Mouse (Mus musculus): ENCODE data around the gene Ap5z1.

Gene Ap5z1

DNA sequence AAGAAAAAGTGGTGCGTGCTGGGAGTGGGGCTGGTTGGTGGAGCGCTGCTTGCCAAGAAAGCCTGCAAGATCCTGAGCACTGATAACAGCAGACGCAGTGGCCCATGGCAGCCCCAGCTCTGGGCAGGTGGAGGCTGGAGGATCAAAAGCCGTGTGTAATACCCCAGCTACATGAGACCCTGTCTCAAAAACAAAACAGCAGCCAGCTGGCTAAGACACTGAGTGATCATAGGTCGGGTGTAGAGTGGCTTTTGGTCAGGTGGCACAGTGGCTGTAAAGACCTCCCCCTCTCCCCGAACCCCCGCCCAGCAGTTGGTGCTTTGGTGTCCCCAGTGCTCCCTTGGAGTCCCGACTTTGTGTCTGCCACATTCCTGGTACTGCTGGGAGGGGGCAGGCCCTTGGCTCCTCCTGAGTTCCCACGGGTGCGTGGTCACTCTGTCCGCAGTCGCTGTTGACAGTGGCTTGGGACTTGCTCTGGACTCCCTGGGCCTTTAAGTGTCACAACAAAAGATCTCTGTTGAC, 23.8 kb upstream of the Ap5z1 start:
- no peak for DNase-seq (ENCODE audit: low read depth, low spot score)

DNA sequence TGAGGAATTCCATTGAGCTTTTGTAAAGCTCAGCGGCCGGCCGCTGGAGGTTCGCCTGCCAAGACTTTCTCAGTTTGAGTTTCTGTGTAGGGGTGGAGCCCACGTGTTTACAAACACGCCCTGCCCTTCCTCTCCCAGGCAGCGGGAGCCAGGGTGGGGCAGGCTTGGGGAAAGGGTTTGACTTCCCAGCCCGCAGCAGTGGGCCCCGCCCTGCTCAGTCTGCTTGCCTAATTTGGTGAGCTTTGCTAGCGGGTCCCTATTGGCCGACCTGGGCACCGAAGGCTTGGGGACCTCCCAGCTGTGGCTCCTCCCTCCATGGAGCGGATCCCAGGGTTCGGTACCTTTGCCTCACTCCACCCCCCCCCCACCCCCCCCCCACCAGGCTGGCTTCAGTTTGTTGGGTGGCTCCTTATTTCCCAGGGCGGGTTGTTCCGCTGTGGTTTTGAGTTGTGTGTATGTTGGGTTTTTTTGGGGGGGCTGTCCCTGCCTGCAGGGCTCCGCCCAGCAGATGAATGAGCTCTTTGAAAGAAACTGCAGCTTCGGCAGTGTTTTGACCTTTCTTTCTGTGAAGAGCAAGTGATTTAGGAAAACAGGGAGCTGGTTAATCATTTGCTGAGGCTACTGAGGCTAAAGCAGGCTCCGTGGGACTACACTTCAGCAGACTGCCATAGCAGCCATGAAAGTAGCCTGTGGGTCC, 23.1 kb upstream of the Ap5z1 start:
- DNase-seq (ENCODE audit: low read depth, low spot score) = peak; percentile 23

DNA sequence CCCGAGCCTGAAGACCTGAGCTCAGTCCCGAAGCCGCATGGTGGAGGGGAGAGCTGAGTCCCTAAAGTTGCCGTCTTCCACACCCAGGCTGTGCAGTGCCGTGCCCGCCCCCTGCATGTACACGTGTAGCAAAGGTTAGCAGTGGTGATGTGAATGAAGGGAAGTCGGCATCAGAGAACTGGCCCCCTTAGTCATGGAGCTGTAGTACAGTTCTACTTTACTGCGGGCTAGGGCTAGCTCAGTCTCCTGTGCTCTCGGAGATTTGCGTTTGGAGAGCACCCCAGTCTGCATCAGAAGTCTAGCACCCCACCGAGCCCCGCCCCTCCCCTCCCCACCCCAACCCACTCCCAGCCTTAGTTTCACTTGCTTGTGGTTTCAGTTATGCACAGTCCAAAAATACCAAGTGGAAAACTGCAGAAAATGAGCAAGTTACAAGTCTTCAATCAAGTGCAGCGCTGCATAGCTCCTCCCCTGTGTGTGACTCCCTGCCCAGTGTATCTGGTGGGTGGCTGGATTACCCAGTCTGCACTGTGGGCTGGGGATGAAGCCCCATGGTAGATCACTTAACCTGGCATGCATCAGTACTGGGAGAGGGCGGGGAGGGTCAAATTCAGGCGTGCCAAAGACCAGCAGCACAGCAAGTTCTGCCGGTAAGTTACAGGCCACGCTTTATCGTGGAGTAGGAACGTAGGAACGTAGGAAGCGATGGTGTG, 22.3 kb upstream of the Ap5z1 start:
- DNase-seq (ENCODE audit: low read depth, low spot score) = no peak

DNA sequence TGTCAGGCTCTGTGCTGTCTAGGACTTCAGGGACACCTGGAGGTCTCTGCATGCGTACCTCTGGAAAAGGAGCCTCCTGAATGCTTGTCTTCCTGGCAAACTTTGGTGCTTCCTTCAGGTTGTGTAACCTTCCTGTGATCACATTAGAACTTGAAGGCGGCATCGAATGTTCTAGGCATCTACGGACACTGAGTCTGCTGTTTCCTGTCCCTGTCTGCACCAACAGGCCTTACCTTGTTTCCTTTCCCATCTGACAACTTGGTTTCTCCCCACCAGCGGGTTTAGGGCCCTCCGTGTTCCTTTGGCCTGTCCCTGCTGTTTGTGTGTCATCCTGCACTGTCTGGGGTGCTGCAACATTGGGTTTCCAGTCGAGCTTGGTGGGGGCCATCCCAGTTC, 21.7 kb upstream of the Ap5z1 start:
- DNase-seq (ENCODE audit: low read depth, low spot score) = no peak

DNA sequence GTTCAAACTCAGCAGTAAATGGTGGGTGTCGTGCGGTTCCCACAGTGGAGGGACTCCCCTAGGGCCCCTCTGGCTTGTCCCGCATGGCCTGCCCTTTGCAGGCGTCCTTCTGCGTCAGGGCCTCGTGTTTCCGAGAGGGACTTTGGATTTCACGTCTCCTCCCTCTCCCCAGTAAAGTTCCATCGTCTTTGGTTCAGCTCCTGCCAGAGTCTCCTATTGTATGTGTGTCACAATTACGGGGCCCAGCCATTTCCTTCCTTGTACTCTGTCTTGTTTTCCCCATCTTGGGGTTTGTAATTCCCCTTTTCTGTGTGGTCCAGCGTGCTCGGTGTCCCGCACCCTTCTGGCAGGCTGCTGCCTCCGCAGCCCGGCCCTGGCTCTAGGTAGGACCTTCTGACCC, 20.2 kb upstream of the Ap5z1 start:
- DNase-seq (ENCODE audit: low read depth, low spot score) = no peak

DNA sequence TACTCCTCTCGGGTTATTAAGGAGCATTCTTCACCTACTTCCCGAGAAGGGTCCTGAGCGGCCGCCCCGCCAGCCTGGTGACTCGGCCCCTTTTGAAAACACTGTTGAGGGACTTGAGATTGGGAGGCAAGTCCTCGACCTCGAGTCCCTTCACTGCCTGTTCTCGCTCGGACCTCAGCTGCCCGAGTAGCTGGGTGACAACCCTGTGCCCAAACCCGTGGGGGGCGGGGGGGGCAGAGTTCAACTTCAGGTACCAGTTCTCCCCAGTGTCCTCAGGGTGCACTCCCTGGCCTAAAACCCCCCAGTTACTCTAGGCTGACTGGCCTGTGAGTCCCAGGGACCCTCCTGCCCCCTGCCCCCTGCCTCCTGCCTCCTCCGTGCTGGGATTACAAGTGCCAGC, 19.8 kb upstream of the Ap5z1 start:
- DNase-seq (ENCODE audit: low read depth, low spot score) = no peak

DNA sequence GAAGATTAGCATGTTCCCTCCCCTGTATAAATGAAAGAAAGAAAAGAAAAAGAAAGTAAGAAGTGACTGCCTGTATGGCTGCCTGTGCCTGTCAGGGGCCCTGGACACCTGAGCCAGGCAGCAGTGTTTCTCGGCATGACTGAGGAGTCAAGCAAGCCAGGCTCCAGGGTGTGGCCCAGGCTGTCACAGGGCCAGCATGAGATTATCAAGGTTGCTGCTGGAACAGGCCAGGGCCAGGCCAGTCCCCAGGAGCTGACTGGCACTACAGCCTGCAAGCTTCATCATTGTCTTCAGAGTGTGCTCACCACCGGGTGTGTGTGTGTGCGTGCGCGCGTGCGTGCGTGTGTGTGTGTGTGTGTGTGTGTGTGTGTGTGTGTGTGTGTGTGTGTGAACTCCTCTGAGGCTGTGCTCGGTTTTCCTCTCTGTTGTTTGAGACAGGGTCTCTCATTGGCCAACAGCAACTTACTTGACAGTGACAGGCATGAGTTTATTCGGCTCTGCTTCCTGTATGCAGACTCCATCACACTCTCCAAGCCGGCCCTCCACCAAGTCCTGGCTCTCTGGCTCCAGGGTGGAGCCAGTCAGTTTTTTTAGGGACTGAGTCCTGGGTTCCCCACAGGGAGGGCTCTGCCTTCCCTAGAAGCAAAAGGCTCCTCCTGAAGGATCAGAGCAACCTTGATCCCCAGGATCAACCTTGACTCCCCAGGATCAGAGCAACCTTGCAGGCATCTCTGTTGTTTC, 18.8 kb upstream of the Ap5z1 start:
- no peak for DNase-seq (ENCODE audit: low read depth, low spot score)

DNA sequence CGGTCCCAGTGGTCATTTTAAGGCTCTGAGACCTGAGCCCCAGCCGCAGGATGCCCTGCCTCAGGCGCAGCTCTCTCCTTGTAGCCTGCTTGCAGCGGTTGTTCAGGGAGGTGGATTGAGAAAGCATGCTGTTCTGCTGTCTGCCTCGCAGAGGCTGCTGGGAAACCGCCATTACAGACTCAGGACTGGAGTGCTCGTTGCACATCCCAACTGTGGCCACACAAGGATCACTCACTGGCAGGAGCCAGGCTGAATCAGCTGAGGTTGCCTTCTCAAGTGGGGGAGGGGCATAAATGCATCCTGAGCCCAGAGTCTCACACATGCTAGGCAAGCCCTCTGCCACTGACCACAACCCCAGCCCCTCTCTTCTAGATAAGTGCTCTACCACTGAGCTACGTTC, 18.0 kb upstream of the Ap5z1 start:
- no peak for DNase-seq (ENCODE audit: low read depth, low spot score)

DNA sequence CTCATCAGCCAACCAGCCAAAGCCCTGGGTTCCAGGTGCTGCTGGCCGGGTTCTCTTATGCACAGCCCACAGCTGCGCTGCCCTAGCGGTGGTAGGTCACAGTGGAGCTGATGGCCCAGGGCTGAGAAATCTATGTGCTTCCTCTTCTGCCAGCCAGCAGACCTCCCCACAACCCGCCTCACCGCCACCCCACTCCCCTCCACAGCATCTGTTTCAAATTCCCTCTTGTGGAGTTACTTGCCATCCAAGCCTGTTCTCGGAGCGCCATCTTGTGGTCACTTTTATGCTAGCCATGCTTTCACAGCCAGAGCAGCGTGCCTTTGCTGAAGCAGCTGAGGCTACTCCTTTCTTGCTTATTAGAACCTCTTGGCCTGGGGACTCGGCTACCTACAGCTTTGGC, 15.7 kb upstream of the Ap5z1 start:
- peak; percentile 88 for DNase-seq (ENCODE audit: low read depth, low spot score)

DNA sequence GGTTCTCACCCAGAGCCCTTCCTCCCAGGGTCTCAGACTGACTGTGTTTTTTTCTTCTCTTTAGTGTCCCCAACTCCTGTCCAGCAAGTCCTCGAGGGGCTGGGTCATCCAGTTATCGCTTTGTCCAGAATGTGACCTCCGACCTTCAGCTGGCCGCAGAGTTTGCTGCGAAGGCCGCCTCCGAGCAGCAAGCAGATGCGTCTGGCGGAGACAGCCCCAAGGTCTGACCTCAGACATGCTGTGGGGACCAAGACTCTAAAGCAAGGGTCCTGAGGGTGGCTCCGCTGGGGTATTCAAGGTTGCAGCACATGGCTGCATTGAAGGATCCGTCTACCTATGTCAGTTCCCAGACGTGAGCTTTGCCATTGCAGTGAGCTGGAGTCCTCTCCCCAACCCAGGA, 15.1 kb upstream of the Ap5z1 start:
- DNase-seq (ENCODE audit: low read depth, low spot score) = no peak

DNA sequence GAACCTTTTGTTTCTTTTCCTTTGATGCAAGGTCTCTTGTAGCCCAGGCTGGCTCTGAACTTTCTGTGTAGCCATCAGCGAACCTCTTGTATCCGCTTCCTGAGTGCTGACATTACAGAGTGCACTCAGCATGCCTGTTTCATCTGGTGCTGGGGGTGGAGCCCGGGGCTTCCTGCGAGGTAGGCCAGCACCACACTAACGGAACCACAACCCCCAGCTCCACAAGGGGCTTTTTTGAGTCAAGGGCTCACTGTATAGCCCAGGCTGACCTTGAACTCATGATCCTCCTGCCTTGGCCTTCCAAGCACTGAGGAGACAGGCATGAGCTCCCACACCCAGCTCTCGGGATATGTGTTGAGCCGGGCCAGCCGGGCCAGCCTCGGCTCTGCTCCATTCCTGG, 12.9 kb upstream of the Ap5z1 start:
- no peak for DNase-seq (ENCODE audit: low read depth, low spot score)

DNA sequence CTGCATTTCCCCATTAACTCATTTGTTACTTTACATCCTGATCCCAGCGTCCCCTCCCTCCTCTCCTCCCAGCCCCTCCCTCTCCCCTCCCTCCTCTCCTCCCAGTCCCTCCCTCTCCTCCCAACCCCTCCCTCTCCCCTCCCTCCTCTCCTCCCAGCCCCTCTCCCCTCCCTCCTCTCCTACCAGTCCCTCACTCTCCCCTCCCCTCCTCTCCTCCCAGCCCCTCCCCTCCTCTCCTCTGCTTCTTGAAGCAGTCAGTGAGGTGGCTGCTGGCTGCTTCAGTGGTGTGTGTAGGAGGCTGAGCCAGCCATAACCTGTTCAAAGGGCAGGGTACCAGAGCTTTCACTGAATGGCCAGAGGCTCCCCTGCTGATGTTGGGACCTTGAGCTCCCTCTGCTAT, 12.0 kb upstream of the Ap5z1 start:
- no peak for DNase-seq (ENCODE audit: low read depth, low spot score)

DNA sequence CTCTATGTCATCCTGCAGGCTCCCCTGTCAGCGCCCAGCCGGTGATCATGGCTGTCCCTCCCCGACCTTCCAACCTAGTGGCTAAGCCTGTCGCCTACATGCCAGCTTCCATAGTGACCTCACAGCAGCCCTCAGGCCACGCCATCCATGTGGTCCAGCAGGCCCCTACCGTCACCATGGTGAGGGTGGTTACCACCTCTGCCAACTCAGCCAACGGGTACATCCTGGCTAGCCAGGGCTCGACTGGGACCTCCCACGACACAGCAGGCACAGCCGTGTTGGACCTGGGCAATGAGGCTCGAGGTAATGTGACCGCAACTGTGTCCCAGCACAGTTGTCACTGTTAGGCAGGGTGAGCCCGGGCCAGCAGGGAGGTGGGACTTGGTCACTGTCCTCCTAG, 10.0 kb upstream of the Ap5z1 start:
- no peak for DNase-seq (ENCODE audit: low read depth, low spot score)

DNA sequence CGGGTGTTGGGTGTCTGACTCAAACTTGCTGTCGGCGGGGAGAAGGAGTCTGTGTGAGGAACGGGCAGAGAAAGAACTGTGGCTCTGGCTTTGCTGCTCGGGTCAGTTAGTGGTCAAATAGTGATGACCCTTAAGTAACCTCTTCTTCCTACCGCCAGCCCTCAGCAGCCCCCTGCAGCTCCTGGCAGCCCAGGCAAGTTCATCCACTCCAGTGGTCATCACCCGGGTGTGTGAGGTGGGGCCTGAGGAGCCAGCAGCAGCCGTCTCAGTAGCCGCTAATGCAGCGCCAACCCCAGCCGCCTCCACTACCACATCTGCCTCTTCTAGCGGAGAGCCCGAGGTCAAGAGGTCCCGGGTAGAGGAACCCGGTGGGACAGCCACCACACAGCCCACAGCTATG, 7.4 kb upstream of the Ap5z1 start:
- DNase-seq (ENCODE audit: low read depth, low spot score) = no peak

DNA sequence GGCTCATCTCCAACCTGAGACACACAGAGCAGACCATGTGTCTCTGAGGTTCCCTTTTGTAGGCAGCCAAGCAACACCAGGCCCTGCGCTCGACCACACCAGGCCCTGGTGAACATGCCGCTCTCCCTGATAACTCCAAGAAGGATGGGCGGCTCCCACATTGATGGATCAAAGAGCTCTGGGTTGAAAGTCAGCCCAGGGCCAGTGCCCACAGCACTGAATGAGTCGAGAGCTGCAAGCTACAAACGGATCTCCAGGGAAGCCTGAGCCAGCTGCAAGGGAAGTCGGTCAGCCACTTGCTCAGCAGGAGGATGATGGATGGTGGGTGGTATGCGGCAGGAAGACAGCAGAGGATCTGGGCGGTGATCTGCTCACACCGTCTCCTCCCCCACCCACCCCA, 6.4 kb upstream of the Ap5z1 start:
- DNase-seq (ENCODE audit: low read depth, low spot score) = no peak

DNA sequence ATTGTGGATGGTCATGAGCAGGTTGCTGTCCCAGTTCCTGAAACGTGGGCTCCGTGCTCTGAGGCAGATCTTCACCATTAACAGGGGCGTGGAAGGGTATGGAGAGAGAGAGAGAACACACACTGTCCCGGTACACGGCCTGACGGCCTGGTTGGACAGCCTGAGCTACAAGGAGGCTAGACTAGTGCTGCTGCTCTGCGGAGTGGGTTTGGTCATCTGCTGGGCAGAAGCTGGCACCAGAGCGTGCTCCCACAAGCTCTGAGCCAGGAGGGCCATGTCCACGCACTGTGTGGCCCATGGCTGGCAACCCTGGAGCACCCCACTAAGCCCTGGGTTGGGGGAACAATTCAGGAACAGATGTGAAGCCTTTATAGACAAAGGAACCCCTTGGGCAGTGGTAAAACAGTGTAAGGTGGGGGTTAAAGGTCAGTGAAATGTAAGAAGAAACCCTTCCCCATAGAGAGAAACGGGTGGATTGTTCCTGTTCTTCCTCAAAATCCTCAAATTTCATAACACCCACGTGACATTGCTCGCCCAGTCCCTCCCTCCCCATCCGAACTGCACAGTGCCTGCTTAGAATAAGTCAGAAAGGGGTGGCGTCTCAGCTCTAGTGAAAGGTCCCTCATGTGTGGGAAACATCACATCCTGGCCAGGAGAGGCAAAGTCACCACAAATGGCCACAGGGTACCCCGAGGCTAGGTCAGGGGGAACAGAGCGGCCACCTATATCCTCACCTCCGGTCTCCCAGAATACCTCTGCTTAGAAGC, 4.8 kb upstream of the Ap5z1 start:
- DNase-seq (ENCODE audit: low read depth, low spot score) = no peak

DNA sequence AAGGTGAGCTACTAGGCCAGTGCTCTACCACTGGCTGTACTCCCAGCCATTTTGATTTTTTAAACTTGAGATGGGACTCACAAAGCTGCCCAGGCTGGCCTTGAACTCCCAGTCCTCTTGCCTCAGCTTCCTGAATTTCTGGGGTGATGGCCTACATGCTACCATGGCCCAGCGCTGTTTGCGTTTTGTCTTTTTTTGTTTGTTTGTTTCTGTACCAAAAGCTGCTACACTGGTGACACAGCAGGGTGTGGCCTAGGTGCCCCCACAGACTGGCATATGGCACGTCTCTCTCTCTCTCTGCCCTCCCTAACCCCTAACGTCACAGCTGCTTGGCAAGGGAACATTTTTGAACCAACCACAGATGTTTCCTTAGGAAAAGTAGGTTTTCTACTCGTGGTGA, 3.9 kb upstream of the Ap5z1 start:
- DNase-seq (ENCODE audit: low read depth, low spot score) = no peak

DNA sequence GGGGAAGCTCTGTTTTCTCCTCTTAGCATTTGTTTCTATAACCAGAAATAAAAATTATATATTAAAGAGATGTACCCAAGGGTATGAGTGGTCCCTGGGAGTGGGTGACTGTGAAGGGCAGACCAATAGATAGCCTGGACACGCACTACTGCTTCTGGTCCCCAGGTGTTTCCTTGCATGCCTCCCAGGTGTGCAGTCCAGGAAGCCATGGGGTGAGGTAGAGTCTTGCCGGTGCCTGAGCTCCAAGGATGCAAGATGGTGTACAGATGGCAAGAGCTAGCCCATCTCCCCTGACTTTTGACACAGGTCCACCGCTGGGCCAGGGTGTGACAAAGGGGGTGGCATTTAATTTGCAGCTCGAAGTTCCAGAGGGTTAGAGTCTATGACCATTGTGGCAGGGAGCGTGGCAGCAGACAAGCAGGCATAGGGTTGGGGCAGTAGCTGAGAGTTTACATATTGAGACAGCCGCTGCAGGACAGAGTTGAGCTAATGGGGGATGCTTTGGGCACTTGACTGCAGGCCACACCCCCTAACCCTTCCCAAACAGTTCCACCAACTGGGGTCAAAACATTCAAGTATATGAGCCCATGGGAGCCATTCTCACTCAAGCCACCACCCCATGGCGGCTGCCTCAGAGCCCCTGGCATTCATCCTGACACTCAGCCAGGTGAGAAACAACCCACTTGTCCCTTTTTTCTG, 1.7 kb upstream of the Ap5z1 start:
- DNase-seq (ENCODE audit: low read depth, low spot score) = no peak

DNA sequence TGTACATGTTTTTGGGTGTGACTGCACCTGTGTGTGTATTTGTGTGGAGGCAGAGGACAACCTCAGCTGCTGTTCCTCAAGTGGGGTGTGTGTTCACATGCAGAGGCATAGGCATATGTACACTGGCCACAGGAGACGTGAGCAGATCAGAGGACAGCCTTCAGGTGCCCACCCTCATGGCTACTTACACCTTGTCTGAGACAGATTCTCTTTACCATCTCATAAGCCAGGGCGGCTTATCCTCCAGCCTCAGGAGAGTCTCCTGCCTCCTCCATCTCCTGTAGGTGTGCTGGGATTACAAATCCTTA, 1.1 kb upstream of the Ap5z1 start:
- no peak for DNase-seq (ENCODE audit: low read depth, low spot score)

DNA sequence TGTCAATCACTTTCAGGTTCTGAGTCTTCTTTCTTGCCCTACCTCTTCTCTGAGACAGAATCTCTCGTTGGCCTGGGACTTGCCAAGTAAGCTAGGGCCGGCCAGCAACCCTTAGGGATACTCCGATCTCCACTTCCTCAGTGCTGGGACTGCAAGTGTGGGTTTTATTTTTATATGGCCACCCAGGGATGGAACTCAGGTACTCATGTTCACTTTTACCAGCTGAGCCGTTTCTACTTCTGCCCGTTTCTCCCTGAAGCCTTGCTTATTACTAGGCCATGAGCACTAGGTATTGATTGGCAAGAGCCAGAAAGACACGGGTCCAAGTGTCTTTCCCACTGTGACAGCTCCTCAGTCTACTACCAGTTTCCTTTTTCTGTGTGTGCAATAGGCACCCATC, 733 bp upstream of the Ap5z1 start:
- no peak for DNase-seq (ENCODE audit: low read depth, low spot score)

DNA sequence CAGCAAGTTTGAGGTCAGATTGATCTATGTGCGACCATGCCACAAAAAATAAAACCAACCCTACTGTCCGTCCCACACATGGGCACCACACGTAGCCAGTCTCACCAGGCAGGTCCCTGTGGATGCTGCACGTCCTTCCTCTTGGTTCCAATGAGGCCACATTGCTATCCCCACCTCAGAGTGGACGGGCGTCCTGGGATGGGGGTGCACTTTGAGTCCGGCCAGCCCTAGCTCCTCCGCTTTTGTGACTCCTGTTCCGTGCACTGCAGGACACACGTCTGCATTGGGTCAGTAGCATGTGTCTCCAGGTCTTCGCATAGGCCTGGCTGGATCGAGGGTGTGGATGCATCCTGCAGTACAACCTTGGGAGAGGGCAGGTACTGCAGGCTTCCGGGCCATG, 4.6 kb downstream of the Ap5z1 start:
- no peak for DNase-seq (ENCODE audit: low read depth, low spot score)

DNA sequence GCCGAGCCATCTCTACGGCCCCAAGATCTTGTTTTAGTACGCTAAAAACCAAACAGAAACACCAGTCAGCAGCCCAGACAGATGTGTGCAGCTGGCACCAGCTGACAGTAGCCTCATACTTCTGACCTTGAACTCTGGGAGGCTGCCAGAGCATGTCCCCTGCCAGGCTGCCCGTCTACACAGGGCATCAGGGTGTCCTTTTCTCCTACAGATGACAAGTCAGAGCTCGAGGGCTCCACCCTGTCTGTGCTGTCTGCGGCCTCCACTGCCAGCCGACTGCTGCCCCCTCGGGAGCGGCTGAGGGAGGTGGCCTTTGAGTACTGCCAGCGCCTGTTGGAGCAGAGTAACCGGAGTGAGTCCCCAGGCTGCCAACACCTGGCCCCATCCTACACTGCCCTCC, 6.1 kb downstream of the Ap5z1 start:
- DNase-seq (ENCODE audit: low read depth, low spot score) = no peak
